Mouse (Mus musculus): Measurements from ENCODE around the gene Ube2v1. TPM values are rescaled to one million over a fixed set of nuclear protein-coding genes. Genes with fewer than 3 reads are reported as not detected.

The Ube2v1 gene
- polyA plus RNA-seq, 1 experiment: 21.6 TPM

DNA sequence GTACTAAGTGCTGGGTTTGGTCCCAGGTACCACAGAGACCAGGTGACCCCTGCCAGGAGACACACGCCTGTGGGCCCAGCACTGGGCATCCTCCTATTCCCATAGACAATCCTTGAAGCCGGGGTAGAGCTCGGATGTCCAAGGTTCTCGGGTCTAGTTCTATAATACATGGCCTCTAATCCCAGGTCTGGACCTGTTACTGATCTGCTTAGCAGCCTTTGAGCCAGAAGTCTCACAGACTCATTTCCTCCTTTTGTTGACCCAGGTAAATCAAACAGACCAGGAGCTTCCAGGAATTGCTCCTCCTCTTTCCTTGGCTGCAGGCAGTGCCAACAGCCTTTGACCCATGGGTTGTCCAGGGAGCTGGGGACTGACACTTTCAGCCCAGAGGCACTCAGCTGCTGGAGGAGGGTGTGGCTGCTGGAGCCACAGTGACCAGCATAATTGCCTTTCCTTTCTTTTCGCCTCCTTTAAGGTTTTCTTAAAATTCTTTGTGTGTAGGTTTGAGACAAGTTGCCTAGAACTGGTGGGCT lies 39.3 kb upstream of the Ube2v1 start:
- Histone ChIP-seq H3K36me3 (ENCODE audit: control insufficient read depth, insufficient read depth, low read length) (no peaks in the 10 kb centered on the region), H3K4me3 (ENCODE audit: control insufficient read depth, low read depth, low read length) (no peak overlapping the region), H3K4me1 (ENCODE audit: control insufficient read depth, insufficient read depth, low read length) (peaks cover 7% of the 10 kb centered on the region), H3K27ac (ENCODE audit: control insufficient read depth, insufficient read depth, low read depth, low read length) (no peak overlapping the region), H3K27me3 (ENCODE audit: control insufficient read depth, insufficient read depth, low read length) (no peaks in the 10 kb centered on the region)
- TF ChIP-seq POLR2A (IDR thresholded peaks at IDR 0.05; ENCODE audit: control insufficient read depth, low read depth, low read length) (no peak), CTCF (IDR thresholded peaks at IDR 0.05; ENCODE audit: control insufficient read depth, insufficient read depth, insufficient replicate concordance, low read depth, low read length) (no peak)

DNA sequence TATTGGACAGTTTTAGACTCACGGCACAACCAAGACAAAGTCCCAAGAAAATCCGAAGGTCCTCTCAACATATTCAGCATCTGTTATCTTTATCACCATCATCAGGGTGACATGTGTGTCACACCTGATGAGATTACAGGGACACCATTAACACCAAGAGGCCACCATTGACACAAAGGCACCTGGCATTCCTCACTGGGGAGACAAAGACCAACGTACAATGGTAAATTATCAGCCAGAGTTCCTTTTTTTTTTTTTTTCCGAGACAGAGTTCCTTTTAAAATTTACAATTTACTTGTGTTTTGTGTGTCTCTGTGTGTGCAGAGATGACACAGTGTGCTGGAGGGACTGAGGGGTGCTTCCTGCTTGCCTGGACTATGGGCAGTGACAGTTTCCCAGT lies 37.5 kb upstream of the Ube2v1 start:
- H3K27ac ChIP-seq (ENCODE audit: control insufficient read depth, insufficient read depth, low read depth, low read length): no peak overlapping the region
- H3K4me1 ChIP-seq (ENCODE audit: control insufficient read depth, insufficient read depth, low read length): peaks cover 6% of the 10 kb centered on the region
- H3K4me3 ChIP-seq (ENCODE audit: control insufficient read depth, low read depth, low read length): no peak overlapping the region
- no peaks in the 10 kb centered on the region for H3K36me3 ChIP-seq (ENCODE audit: control insufficient read depth, insufficient read depth, low read length)
- no peaks in the 10 kb centered on the region for H3K27me3 ChIP-seq (ENCODE audit: control insufficient read depth, insufficient read depth, low read length)
- TF ChIP-seq POLR2A (IDR thresholded peaks at IDR 0.05; ENCODE audit: control insufficient read depth, low read depth, low read length) (no peak), CTCF (IDR thresholded peaks at IDR 0.05; ENCODE audit: control insufficient read depth, insufficient read depth, insufficient replicate concordance, low read depth, low read length) (no peak)

DNA sequence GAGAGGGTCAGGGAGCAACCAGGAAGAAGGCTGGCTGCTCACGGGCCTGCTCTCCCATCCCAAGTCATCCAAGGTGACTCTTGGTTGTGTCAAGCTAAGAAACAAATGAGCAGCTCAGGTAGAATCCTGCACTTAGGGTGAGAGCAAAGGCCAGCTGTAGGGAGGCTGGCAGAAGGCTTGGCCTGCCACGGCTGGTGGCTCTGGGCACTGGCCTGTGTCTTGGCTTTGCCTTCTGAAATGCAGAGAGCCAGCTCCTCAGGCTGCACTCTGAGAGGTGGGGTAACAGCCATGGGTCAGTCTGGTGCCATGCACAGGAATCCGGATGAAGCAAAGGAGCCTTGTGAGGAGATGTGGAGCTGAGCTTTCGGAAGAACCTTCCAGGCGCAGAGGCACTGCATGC lies 36.5 kb upstream of the Ube2v1 start:
- no peak overlapping the region for H3K27ac ChIP-seq (ENCODE audit: control insufficient read depth, insufficient read depth, low read depth, low read length)
- H3K27me3 ChIP-seq (ENCODE audit: control insufficient read depth, insufficient read depth, low read length): no peaks in the 10 kb centered on the region
- peaks cover 6% of the 10 kb centered on the region for H3K4me1 ChIP-seq (ENCODE audit: control insufficient read depth, insufficient read depth, low read length)
- TF ChIP-seq CTCF (IDR thresholded peaks at IDR 0.05; ENCODE audit: control insufficient read depth, insufficient read depth, insufficient replicate concordance, low read depth, low read length) (no peak), POLR2A (IDR thresholded peaks at IDR 0.05; ENCODE audit: control insufficient read depth, low read depth, low read length) (no peak)
- H3K4me3 ChIP-seq (ENCODE audit: control insufficient read depth, low read depth, low read length): no peak overlapping the region
- H3K36me3 ChIP-seq (ENCODE audit: control insufficient read depth, insufficient read depth, low read length): no peaks in the 10 kb centered on the region

DNA sequence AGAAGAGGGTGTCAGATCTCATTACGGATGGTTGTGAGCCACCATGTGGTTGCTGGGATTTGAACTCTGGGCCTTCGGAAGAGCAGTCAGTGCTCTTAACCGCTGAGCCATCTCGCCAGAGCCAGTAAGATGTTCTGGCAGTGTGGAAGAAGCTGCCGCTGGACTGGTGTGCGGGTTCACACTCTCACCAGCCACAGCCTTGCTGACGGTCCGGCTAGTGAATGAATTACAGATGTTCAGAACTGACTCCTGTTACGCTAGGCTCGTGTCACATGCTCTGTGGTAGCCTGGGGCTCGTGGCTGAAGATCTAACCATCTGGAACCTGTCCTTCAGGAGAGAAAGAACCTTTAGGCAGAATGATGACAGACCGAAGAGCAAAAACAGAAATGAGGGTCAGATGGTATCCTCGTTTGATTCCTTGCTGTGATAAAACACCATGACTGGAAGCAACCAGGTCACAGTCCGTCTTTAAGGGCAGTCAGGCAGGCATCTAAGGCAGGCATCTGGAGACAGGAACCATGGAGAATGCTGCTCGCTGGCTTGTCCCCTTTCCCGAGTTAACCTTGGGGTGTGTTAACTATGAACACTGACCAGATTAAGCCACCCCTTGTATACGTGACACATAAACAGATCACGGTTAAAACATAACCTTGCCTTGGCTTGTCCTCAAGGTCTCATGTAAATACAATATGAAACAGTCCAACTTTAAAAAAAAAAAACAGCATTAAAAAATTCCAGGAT lies 34.2 kb upstream of the Ube2v1 start:
- Histone ChIP-seq H3K4me3 (ENCODE audit: control insufficient read depth, low read depth, low read length) (no peak overlapping the region), H3K36me3 (ENCODE audit: control insufficient read depth, insufficient read depth, low read length) (no peaks in the 10 kb centered on the region), H3K27me3 (ENCODE audit: control insufficient read depth, insufficient read depth, low read length) (no peaks in the 10 kb centered on the region), H3K27ac (ENCODE audit: control insufficient read depth, insufficient read depth, low read depth, low read length) (no peak overlapping the region), H3K4me1 (ENCODE audit: control insufficient read depth, insufficient read depth, low read length) (peaks cover 3% of the 10 kb centered on the region)
- no peak for TF ChIP-seq CTCF (IDR thresholded peaks at IDR 0.05; ENCODE audit: control insufficient read depth, insufficient read depth, insufficient replicate concordance, low read depth, low read length)
- no peak for TF ChIP-seq POLR2A (IDR thresholded peaks at IDR 0.05; ENCODE audit: control insufficient read depth, low read depth, low read length)

DNA sequence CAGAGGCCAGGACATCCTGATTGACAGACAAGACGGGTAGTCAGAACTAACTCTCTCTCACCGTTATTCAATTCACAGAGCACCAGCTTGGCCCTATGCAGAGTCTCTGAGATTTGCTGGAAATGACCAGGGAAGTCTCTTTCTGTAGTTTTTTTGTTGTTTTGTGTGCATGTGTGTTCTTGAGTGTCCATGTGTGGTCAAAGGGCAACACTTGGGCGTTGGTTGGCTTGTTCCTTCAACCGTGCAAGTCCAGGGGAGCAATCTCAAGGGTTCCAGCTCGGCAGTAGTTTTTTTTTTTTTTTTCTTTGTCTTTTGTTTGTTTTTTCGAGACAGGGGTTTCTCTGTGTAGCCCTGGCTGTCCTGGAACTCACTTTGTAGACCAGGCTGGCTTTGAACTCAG lies 30.8 kb upstream of the Ube2v1 start:
- TF ChIP-seq POLR2A (IDR thresholded peaks at IDR 0.05; ENCODE audit: control insufficient read depth, low read depth, low read length) (no peak), CTCF (IDR thresholded peaks at IDR 0.05; ENCODE audit: control insufficient read depth, insufficient read depth, insufficient replicate concordance, low read depth, low read length) (no peak)
- no peaks in the 10 kb centered on the region for H3K36me3 ChIP-seq (ENCODE audit: control insufficient read depth, insufficient read depth, low read length)
- H3K4me3 ChIP-seq (ENCODE audit: control insufficient read depth, low read depth, low read length): peak overlapping the region; percentile 79

DNA sequence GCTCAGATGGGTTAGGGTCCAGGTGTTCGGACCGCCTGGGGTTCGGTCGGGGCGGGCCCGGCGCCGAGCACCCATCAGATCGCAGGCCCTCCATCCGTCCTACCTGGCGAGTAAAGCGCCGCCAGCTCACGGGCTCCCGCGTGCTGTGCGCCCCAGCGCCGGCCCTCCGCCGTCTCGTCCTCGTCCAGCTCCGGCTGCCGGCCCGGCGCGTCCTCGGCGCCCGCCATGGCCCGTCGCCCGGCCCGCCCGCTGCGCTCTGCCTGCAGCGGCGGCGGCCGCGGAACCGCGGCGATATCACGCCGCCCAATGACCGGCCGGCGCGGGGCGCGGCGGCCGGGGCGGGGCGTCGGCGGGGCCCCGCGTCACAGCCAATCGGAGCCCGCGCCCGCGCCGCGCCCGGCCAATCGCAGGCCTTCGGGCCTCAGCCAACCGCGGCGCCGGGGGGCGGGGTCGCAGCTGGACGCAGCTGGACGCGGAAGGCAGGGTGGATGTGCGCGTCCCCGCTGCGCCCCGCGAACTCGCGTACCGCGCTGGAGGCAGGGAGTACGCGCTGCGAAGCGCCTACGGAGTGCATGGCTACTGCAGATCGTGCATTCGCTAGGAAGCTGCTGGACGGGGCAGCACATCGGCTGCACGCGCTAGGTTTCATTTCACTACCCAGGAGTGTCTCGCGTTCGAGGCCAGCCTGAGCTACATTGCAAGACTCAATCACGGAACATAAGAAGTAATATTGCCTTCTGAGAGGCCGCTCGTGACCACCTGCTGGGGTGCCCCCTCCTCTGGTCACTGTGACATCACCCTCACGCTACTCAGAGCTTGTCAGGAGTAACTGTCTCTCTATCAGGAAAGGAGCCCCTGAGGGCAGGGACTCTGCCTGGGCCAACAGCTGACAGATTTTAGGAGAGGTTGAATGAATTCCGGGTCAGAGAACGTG lies 29.6 kb upstream of the Ube2v1 start, which contains the start of gene Gm20431:
Gene Gm20431 (minus strand): TSS at position 227 of the 934 bp plus-strand sequence.
- H3K4me1 ChIP-seq (ENCODE audit: control insufficient read depth, insufficient read depth, low read length): peaks cover 16% of the 10 kb centered on the region
- peak within 1 kb of the TSS; percentile 14; the same call in 1 of the 2 replicates for H3K27ac ChIP-seq (ENCODE audit: control insufficient read depth, insufficient read depth, low read depth, low read length)
- no peaks in the 10 kb centered on the region for H3K27me3 ChIP-seq (ENCODE audit: control insufficient read depth, insufficient read depth, low read length)
- no peaks in the 10 kb centered on the region for H3K36me3 ChIP-seq (ENCODE audit: control insufficient read depth, insufficient read depth, low read length)
- peak; percentile 80 for TF ChIP-seq POLR2A (IDR thresholded peaks at IDR 0.05; ENCODE audit: control insufficient read depth, low read depth, low read length)
- TF ChIP-seq CTCF (IDR thresholded peaks at IDR 0.05; ENCODE audit: control insufficient read depth, insufficient read depth, insufficient replicate concordance, low read depth, low read length): 0 out of 2 replicates have a peak, but pooled peaks have one; percentile 14
- H3K4me3 ChIP-seq (ENCODE audit: control insufficient read depth, low read depth, low read length): peak within 1 kb of the TSS; percentile 86

More for the DNA sequence above, 30.8 kb upstream of the Ube2v1 start:
- H3K4me1 ChIP-seq (ENCODE audit: control insufficient read depth, insufficient read depth, low read length): peaks cover 16% of the 10 kb centered on the region
- no peak overlapping the region for H3K27ac ChIP-seq (ENCODE audit: control insufficient read depth, insufficient read depth, low read depth, low read length)
- H3K27me3 ChIP-seq (ENCODE audit: control insufficient read depth, insufficient read depth, low read length): no peaks in the 10 kb centered on the region

DNA sequence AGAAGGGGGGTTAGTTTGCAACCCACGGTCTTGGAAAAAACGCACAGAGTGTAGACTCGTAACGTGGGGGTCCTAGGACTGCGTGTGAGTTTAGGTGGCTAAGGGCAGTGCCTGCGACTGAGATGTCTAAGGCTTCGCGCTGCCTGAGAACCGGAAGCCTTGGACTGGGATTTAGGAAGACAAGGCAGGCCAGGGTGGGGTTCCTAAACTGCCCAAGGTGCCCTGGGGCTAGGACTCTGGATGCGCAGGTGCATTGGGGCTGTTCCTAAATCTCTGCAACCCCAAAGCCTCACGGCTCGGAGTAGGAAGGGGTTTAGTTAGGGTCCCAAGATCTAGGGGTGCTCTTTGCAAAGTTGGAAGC lies 28.7 kb upstream of the Ube2v1 start:
- no peak overlapping the region for H3K27ac ChIP-seq (ENCODE audit: control insufficient read depth, insufficient read depth, low read depth, low read length)
- TF ChIP-seq POLR2A (IDR thresholded peaks at IDR 0.05; ENCODE audit: control insufficient read depth, low read depth, low read length): no peak
- no peak for TF ChIP-seq CTCF (IDR thresholded peaks at IDR 0.05; ENCODE audit: control insufficient read depth, insufficient read depth, insufficient replicate concordance, low read depth, low read length)
- peaks cover 16% of the 10 kb centered on the region for H3K4me1 ChIP-seq (ENCODE audit: control insufficient read depth, insufficient read depth, low read length)
- peak overlapping the region; percentile 86 for H3K4me3 ChIP-seq (ENCODE audit: control insufficient read depth, low read depth, low read length)
- no peaks in the 10 kb centered on the region for H3K27me3 ChIP-seq (ENCODE audit: control insufficient read depth, insufficient read depth, low read length)
- H3K36me3 ChIP-seq (ENCODE audit: control insufficient read depth, insufficient read depth, low read length): no peaks in the 10 kb centered on the region

Data from testis, adult 2 months (tissue).